ENCODE assay signal across 8 mouse cellular contexts in the genomic region with DNA sequence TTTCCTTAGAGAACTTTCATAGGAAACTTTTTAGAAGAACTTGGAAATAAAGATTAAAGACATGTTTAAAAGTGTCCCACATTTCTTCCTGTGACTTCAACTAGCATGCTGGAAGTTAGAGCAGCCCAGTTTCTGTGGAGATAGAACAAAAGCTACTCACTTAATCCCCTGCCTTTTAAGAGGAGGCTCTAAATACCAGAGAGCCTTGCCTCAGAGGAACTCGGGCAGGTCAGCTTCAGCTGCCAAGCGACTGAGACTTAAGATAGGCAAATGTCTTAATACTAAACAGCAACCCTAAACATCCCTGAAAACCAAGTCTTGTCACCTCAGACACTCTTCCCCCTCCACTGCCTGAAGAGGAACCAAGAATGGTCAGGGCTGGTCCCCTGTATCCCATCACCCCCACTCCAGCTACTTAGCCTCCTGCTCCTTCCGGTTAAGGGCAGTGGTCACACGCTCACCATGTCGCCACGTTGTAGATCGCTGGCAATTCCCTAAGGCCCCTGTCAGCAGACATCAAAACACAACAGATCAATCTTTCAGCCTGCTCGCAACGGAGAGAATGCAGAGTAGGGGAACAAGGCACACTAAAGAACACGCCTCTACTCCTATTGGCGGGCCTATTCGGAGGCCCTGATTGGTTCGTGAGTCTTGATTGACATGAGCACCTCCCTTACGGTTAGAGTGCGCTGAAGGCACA. TPM values are rescaled to one million over a fixed set of nuclear protein-coding genes. Genes with fewer than 3 reads are reported as not detected.
DNase-seq lines count a peak whose midpoint lies in the region; ATAC-seq and TF ChIP-seq lines count a peak whose summit lies in the region.
"Not testable (repeated sequence)": the region's sequence is repeated elsewhere in the genome, so short reads cannot be mapped to it uniquely, and the experiment has no call there.

TSS of gene 6720489N17Rik (minus strand) at position 606 of the 700 bp plus-strand sequence.

- H3K27ac ChIP-seq in ES-Bruce4 (ENCODE audit: insufficient read depth, low read length); forebrain, embryonic 12.5 days; heart, embryonic 16.5 days (ENCODE audit: low read length); liver, embryonic 14.5 days; stomach, embryonic 15.5 days: not testable (repeated sequence)

- peak within 1 kb of the TSS; percentile 52 for H3K4me2 ChIP-seq in forebrain, embryonic 12.5 days
- H3K4me2 ChIP-seq in heart, embryonic 16.5 days (ENCODE audit: low read depth, low read length) = peak within 1 kb of the TSS; percentile 66
- H3K4me2 ChIP-seq in liver, embryonic 14.5 days (ENCODE audit: low read depth) = peak within 1 kb of the TSS; percentile 69
- H3K4me2 ChIP-seq in stomach, embryonic 15.5 days = peak within 1 kb of the TSS; percentile 62

- DNase-seq in kidney, postnatal 25 days = peak; percentile 83 to 89
- DNase-seq in liver, embryonic 14.5 days (ENCODE audit: low read depth in 3 of 3, low spot score in 3 of 3) = peak; percentile 64 to 81 (median 77)
- DNase-seq in neural tube, embryonic 10.5 days (ENCODE audit: extremely low spot score, low spot score) = peak; percentile 74

- TF ChIP-seq POLR2A in ES-Bruce4 (IDR thresholded peaks at IDR 0.05; ENCODE audit: insufficient read depth, low read length) = peak; percentile 50

- TF ChIP-seq CTCF in ES-Bruce4 (IDR thresholded peaks at IDR 0.05; ENCODE audit: low read depth, low read length); liver, embryonic 14.5 days (IDR thresholded peaks at IDR 0.05; ENCODE audit: low read depth): not testable (repeated sequence)

- H3K9ac ChIP-seq in ES-Bruce4 (ENCODE audit: low read depth, poor library complexity, severe bottlenecking) = peak within 1 kb of the TSS; percentile 72
- peak within 1 kb of the TSS; percentile 55 for H3K9ac ChIP-seq in forebrain, embryonic 12.5 days
- peak within 1 kb of the TSS; percentile 73 for H3K9ac ChIP-seq in heart, embryonic 16.5 days (ENCODE audit: low read length)
- H3K9ac ChIP-seq in liver, embryonic 14.5 days (replicated peaks) = peak within 1 kb of the TSS; percentile 60
- peak within 1 kb of the TSS; percentile 34; the same call in 1 of the 2 replicates for H3K9ac ChIP-seq in stomach, embryonic 15.5 days

- under 1% methylated on average over 15 of the region's 15 CpGs for WGBS in forebrain, embryonic 12.5 days
- under 1% methylated on average over 15 of the region's 15 CpGs for WGBS in heart, embryonic 16.5 days
- WGBS in liver, embryonic 14.5 days (ENCODE audit: insufficient replicate concordance) = 2% methylated on average over 15 of the region's 15 CpGs
- WGBS in stomach, embryonic 15.5 days = under 1% methylated on average over 15 of the region's 15 CpGs

- not testable (repeated sequence) for H3K4me1 ChIP-seq in ES-Bruce4 (ENCODE audit: control insufficient read depth, insufficient read depth, low read length); forebrain, embryonic 12.5 days; heart, embryonic 16.5 days (ENCODE audit: control insufficient read depth, insufficient read depth, low read length); liver, embryonic 14.5 days (replicated peaks; ENCODE audit: control insufficient read depth in 2 of 2, insufficient read depth in 2 of 2, low read length in 1 of 2); stomach, embryonic 15.5 days

- H3K27me3 ChIP-seq in ES-Bruce4 (ENCODE audit: control insufficient read depth, insufficient read depth, low read length, poor library complexity, severe bottlenecking); forebrain, embryonic 12.5 days; heart, embryonic 16.5 days (ENCODE audit: control insufficient read depth, insufficient read depth, low read length); liver, embryonic 14.5 days (ENCODE audit: control insufficient read depth, insufficient read depth, low read length); stomach, embryonic 15.5 days (replicated peaks): not testable (repeated sequence)

- peak; percentile 98 for ATAC-seq in cerebellum, adult (ENCODE audit: insufficient number of reproducible peaks, low FRiP score, low TSS enrichment)
- ATAC-seq in forebrain, embryonic 12.5 days (ENCODE audit: low FRiP score) = peak; percentile 100
- peak; percentile 100 for ATAC-seq in heart, embryonic 16.5 days (replicated peaks; ENCODE audit: extremely low read depth, insufficient read depth, low FRiP score)
- peak; percentile 100 for ATAC-seq in liver, embryonic 14.5 days (ENCODE audit: insufficient read depth)
- ATAC-seq in stomach, embryonic 15.5 days (ENCODE audit: insufficient read depth, low FRiP score, low read depth) = peak; percentile 100

- peak within 1 kb of the TSS; percentile 98 for H3K4me3 ChIP-seq in ES-Bruce4 (ENCODE audit: low read depth, low read length)
- H3K4me3 ChIP-seq in forebrain, embryonic 12.5 days (replicated peaks) = peak within 1 kb of the TSS; percentile 47
- H3K4me3 ChIP-seq in heart, embryonic 16.5 days (ENCODE audit: low read length) = peak within 1 kb of the TSS; percentile 64
- peak within 1 kb of the TSS; percentile 55 to 91 for H3K4me3 ChIP-seq in liver, embryonic 14.5 days (ENCODE audit: insufficient read depth in 1 of 2, low read depth in 2 of 2, low read length in 2 of 2)
- peak within 1 kb of the TSS; percentile 57 for H3K4me3 ChIP-seq in stomach, embryonic 15.5 days (replicated peaks)

- H3K36me3 ChIP-seq in ES-Bruce4 (ENCODE audit: control insufficient read depth, insufficient read depth, low read length, poor library complexity, severe bottlenecking); forebrain, embryonic 12.5 days (replicated peaks); heart, embryonic 16.5 days (ENCODE audit: control insufficient read depth, insufficient read depth); liver, embryonic 14.5 days (replicated peaks; ENCODE audit: control insufficient read depth, insufficient read depth, low read depth); stomach, embryonic 15.5 days: not testable (repeated sequence)

- not testable (repeated sequence) for H3K9me3 ChIP-seq in ES-Bruce4 (replicated peaks; ENCODE audit: control insufficient read depth, insufficient read depth, low read length, poor library complexity, severe bottlenecking); forebrain, embryonic 12.5 days; heart, embryonic 16.5 days (replicated peaks; ENCODE audit: control insufficient read depth, low read length); liver, embryonic 14.5 days (ENCODE audit: control insufficient read depth, low read length); stomach, embryonic 15.5 days

- not testable (repeated sequence) for TF ChIP-seq EP300 in ES-Bruce4 (IDR thresholded peaks at IDR 0.05; ENCODE audit: insufficient read depth, low read depth, low read length); liver, embryonic 14.5 days (IDR thresholded peaks at IDR 0.05; ENCODE audit: low read depth)

RNA-seq across cellular contexts. Expression of gene 6720489N17Rik, which starts in this region (rescaled TPM):
- 7.2 and 8.5 TPM in 2 replicates for polyA plus RNA-seq in ES-Bruce4 (2011; ENCODE audit: insufficient read depth, insufficient read length, low read depth, missing spikeins)
- polyA plus RNA-seq in forebrain, embryonic 12.5 days (2016; fragmentation: Nextera tagmentation; extraction: Ambion mirVana) = 13.1 and 14.5 TPM in 2 replicates
- 5.9 and 6.5 TPM in 2 replicates for polyA plus RNA-seq in heart, embryonic 16.5 days (2015; fragmentation: Nextera tagmentation; extraction: Ambion mirVana)
- 0.49 and 1.1 TPM in 2 replicates for polyA plus RNA-seq in liver, embryonic 14.5 days (2012; rRNA removed)
- 3.1 and 3.5 TPM in 2 replicates for polyA plus RNA-seq in liver, embryonic 14.5 days (2014; fragmentation: Nextera tagmentation; extraction: Ambion mirVana)
- polyA plus RNA-seq in stomach, embryonic 15.5 days (2015; fragmentation: Nextera tagmentation; extraction: Ambion mirVana) = 10.3 and 13.7 TPM in 2 replicates

Comparison
In these comparisons a context has a peak if more than half of its experiments do, and no peak if none do; other contexts are left out.
1. H3K4me3 ChIP-seq: peak in every context shown above with its lines; median percentile 98 in ES-Bruce4; 73 in liver, embryonic 14.5 days; 64 in heart, embryonic 16.5 days; 57 in stomach, embryonic 15.5 days; 47 in forebrain, embryonic 12.5 days.